Mouse (Mus musculus) ES-E14 (cell line): Measurements from ENCODE around the gene Filip1. TPM values are rescaled to one million over a fixed set of nuclear protein-coding genes. Genes with fewer than 3 reads are reported as not detected.

Experiments
- DNase-seq: peaks from one replicate; pipeline ENCODE4 v3.0.0-alpha.2; 2013; ENCODE audit warnings: low read depth, low spot score
- H3K27ac ChIP-seq: 2 replicates; pipeline ENCODE4 v1.5.1; 2012; ENCODE audit warnings: low read depth, mild to moderate bottlenecking, low read length, moderate library complexity, mixed read lengths; ENCODE audit not compliant: poor library complexity, insufficient read depth, severe bottlenecking
- H3K36me3 ChIP-seq: 2 replicates; pipeline ENCODE4 v1.6.1; 2012; ENCODE audit warnings: mild to moderate bottlenecking, low read length, moderate library complexity, mixed read lengths; ENCODE audit not compliant: control insufficient read depth, poor library complexity, insufficient read depth, severe bottlenecking
- H3K4me1 ChIP-seq, 2 experiments: fragments of 150-350 bp in 1 of 2; sonication (generic) in 1 of 2; 2 replicates each; pipeline ENCODE4 v1.6.1; 2012; ENCODE audit warnings: low read length in 2 of 2, mild to moderate bottlenecking in 1 of 2, mixed read lengths in 1 of 2; ENCODE audit not compliant: control insufficient read depth in 2 of 2, insufficient read depth in 2 of 2, poor library complexity in 1 of 2
- H3K4me3 ChIP-seq, 2 experiments: fragments of 150-350 bp in 1 of 2; sonication (generic) in 1 of 2; 2 replicates each; pipeline ENCODE4 v1.5.1; 2012; ENCODE audit warnings: low read length in 2 of 2, low read depth in 1 of 2, mild to moderate bottlenecking in 1 of 2, mixed read lengths in 1 of 2; ENCODE audit not compliant: insufficient read depth in 1 of 2, poor library complexity in 1 of 2, severe bottlenecking in 1 of 2
- H3K9ac ChIP-seq: 2 replicates; pipeline ENCODE4 v1.6.1; 2012; ENCODE audit warnings: low read depth, mild to moderate bottlenecking, low read length, mixed read lengths; ENCODE audit not compliant: poor library complexity, insufficient read depth, severe bottlenecking
- H3K9me3 ChIP-seq: fragments of 150-350 bp; sonication (generic); 2 replicates; pipeline ENCODE4 v1.6.1; 2012; ENCODE audit warnings: low read depth, mild to moderate bottlenecking, low read length; ENCODE audit not compliant: control insufficient read depth, insufficient read depth
- CHD2 ChIP-seq: IDR thresholded peaks from 2 replicates; pipeline ENCODE4 v1.6.1; 2014; ENCODE audit warnings: mild to moderate bottlenecking, low read depth, low read length, inconsistent platforms
- HCFC1 ChIP-seq: IDR thresholded peaks from 2 replicates; pipeline ENCODE4 v1.6.1; 2012; ENCODE audit warnings: low read length, inconsistent platforms, borderline replicate concordance; ENCODE audit not compliant: insufficient read depth
- MAFK ChIP-seq: IDR thresholded peaks from 2 replicates; pipeline ENCODE4 v1.6.1; 2014; ENCODE audit warnings: mild to moderate bottlenecking, low read depth, low read length, inconsistent platforms; ENCODE audit not compliant: insufficient read depth
- ZC3H11A ChIP-seq: IDR thresholded peaks from 2 replicates; pipeline ENCODE4 v1.6.1; 2012; ENCODE audit warnings: low read depth, mild to moderate bottlenecking, inconsistent platforms, low read length, borderline replicate concordance
- ZNF384 ChIP-seq: IDR thresholded peaks from 2 replicates; pipeline ENCODE4 v1.6.1; 2012; ENCODE audit warnings: low read depth, low read length, inconsistent platforms
- in situ Hi-C, 2 experiments: fragments of 600-800 bp; cut with MboI; formaldehyde crosslinking; loops; one replicate each; pipeline ENCODE4 v1.15.1; 2025; ENCODE audit warnings: low sequenced_read_pairs in 2 of 2, inconsistent platforms in 1 of 2; ENCODE audit not compliant: unreplicated experiment in 2 of 2
- total RNA-seq: library from RNA; depleted of rRNA; stranded (reverse); fragments of 300-350 nt; gene quantifications from 2 replicates; pipeline ENCODE4 v1.2.3, GENCODE M21; 2012

Gene Filip1
- total RNA-seq, 1 experiment = 0.09 TPM

- Histone ChIP-seq H3K4me3 (no peak overlapping the region), H3K9me3 (no peaks in the 10 kb centered on the region), H3K36me3 (no peaks in the 10 kb centered on the region), H3K27ac (no peak overlapping the region), H3K9ac (no peak overlapping the region), H3K4me1 (no peaks in the 10 kb centered on the region)
- TF ChIP-seq HCFC1 (no peak), ZC3H11A (peak; percentile 32; the same call in 1 of the 2 replicates)
- no peak for DNase-seq
- in situ Hi-C loops = loop anchor here in 1 of 2 experiments (25.0 kb wide), 1 partner anchor 181 kb away; no protein-coding TSS in a partner anchor
Measured at GRCm38 (mm10) chr9:79806317-79807075, 206.2 kb downstream of the Filip1 start.

DNA sequence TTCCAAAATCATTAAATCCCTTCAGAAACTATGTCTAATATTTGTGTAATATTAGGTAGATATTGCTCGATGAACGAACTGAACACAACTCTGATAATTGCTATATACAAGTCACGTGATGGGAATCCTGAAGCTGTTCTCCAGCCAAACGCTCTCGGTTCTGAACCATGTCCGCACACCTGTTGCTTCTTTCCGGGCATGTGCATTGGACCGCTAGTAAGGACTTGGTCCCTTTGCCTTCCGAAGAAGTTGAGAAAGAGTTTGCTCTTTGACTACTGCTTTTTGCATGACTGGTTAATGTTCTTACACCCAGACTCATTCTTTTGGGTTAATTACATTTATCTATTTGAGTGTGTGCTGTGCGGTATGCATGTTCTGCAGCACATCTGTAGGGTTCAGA lies 207.2 kb downstream of the Filip1 start:
- DNase-seq = no peak
- H3K9ac ChIP-seq = no peak overlapping the region
- no peak overlapping the region for H3K4me3 ChIP-seq
- in situ Hi-C loops = loop anchor here in 1 of 2 experiments (25.0 kb wide), 1 partner anchor 182 kb away; no protein-coding TSS in a partner anchor
- no peaks in the 10 kb centered on the region for H3K36me3 ChIP-seq
- H3K27ac ChIP-seq = no peak overlapping the region
- H3K9me3 ChIP-seq = no peaks in the 10 kb centered on the region
- H3K4me1 ChIP-seq = no peaks in the 10 kb centered on the region
- TF ChIP-seq CHD2 = no peak
- TF ChIP-seq MAFK = no peak
- no peak for TF ChIP-seq ZNF384
- no peak for TF ChIP-seq HCFC1

- no peaks in the 10 kb centered on the region for H3K36me3 ChIP-seq
- H3K4me1 ChIP-seq = 0 out of 4 replicates have a peak, but pooled peaks cover 0 to 2% of the 10 kb centered on the region in 2 experiments
- DNase-seq = no peak
- in situ Hi-C loops = no loop called here
- TF ChIP-seq ZC3H11A (no peak), ZNF384 (no peak), MAFK (no peak), HCFC1 (no peak), CHD2 (no peak)
- no peaks in the 10 kb centered on the region for H3K9me3 ChIP-seq
- no peak overlapping the region for H3K9ac ChIP-seq
- H3K4me3 ChIP-seq = no peak overlapping the region
- no peak overlapping the region for H3K27ac ChIP-seq
Measured at GRCm38 (mm10) chr9:79796461-79797135, 216.1 kb downstream of the Filip1 start.

GRCm38 (mm10) chr9:79795076-79795475 lies 217.6 kb downstream of the Filip1 start:
- Histone ChIP-seq H3K9ac (no peak overlapping the region), H3K4me3 (no peak overlapping the region), H3K9me3 (no peaks in the 10 kb centered on the region), H3K36me3 (no peaks in the 10 kb centered on the region), H3K4me1 (0 out of 4 replicates have a peak, but pooled peaks cover 0 to 2% of the 10 kb centered on the region in 2 experiments), H3K27ac (no peak overlapping the region)
- TF ChIP-seq HCFC1 = no peak
- no peak for TF ChIP-seq CHD2
- no peak for TF ChIP-seq MAFK
- TF ChIP-seq ZC3H11A = no peak
- no peak for TF ChIP-seq ZNF384
- in situ Hi-C loops = no loop called here
- DNase-seq = no peak
